Mouse (Mus musculus): ENCODE measurements at regions not wholly inside any gene's neighbourhood (a gene's known extent, or its start where the extent isn't known, plus 50 kb on each side); places are given as distances from the start of the nearest gene placed in this dataset.

- Histone ChIP-seq H3K4me1 (replicated peaks; ENCODE audit: control insufficient read depth, insufficient read depth, low read length) (no peaks in the 10 kb centered on the region), H3K27me3 (ENCODE audit: control insufficient read depth, insufficient read depth, low read depth, low read length) (no peaks in the 10 kb centered on the region), H3K9me3 (ENCODE audit: control insufficient read depth, low read length) (no peaks in the 10 kb centered on the region), H3K4me3 (ENCODE audit: low read length) (no peak overlapping the region), H3K4me2 (ENCODE audit: low read depth, low read length) (no peak overlapping the region), H3K36me3 (ENCODE audit: control insufficient read depth, insufficient read depth, low read length) (no peaks in the 10 kb centered on the region), H3K9ac (ENCODE audit: low read length) (no peak overlapping the region), H3K27ac (ENCODE audit: low read length) (no peak overlapping the region)
- no peak for ATAC-seq (ENCODE audit: low read depth)
- 74% methylated on average over 7 of the region's 7 CpGs for WGBS
Measured at GRCm38 (mm10) chr8:115626396-115627136, 81.0 kb downstream of the Maf start.

- WGBS: 89% methylated on average over 1 of the region's 1 CpGs
- no peaks in the 10 kb centered on the region for H3K9me3 ChIP-seq (ENCODE audit: control insufficient read depth, low read length)
- H3K27me3 ChIP-seq (ENCODE audit: control insufficient read depth, insufficient read depth, low read depth, low read length): no peaks in the 10 kb centered on the region
- no peak overlapping the region for H3K4me3 ChIP-seq (ENCODE audit: low read length)
- no peak overlapping the region for H3K4me2 ChIP-seq (ENCODE audit: low read depth, low read length)
- no peak for ATAC-seq (ENCODE audit: low read depth)
- no peaks in the 10 kb centered on the region for H3K36me3 ChIP-seq (ENCODE audit: control insufficient read depth, insufficient read depth, low read length)
- H3K4me1 ChIP-seq (replicated peaks; ENCODE audit: control insufficient read depth, insufficient read depth, low read length): no peaks in the 10 kb centered on the region
- H3K9ac ChIP-seq (ENCODE audit: low read length): no peak overlapping the region
- no peak overlapping the region for H3K27ac ChIP-seq (ENCODE audit: low read length)
Measured at GRCm38 (mm10) chr8:115625072-115625471, 82.5 kb downstream of the Maf start.

DNA sequence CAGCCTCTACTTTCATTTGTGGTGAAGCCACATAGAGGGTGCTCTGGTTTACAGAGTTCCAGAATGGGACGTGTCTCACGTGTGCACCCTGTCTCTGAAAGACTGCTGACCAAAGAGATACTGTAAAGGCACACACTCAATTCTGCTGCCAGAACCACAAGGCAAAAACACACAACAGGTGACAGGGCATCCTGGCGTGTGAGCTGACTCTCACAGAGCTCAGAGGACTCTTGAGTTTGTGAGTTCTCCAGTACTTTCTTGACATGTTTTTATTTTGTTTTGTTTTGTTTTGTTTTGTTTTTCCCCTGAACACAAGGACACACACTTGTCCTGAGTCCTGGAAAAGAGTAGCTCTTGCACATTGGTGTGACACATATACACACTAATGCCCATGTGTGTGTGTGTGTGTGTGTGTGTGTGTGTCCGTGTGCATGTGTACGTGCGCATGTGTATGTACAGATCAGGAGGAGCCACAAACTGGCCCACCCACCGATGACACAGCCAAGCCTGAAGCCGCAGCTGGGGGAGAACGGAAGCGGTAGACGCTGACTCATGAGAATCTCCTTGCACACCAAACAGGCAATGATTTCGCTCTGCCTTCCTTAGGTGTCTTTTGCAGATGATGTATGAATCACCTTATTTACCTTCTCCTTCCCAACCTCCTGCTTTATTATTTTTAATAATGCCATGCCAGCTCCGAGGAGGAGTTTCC is 89.4 kb downstream of the Maf start:
- H3K9me3 ChIP-seq (ENCODE audit: control insufficient read depth, low read length): no peaks in the 10 kb centered on the region
- H3K4me1 ChIP-seq (replicated peaks; ENCODE audit: control insufficient read depth, insufficient read depth, low read length): no peaks in the 10 kb centered on the region
- H3K36me3 ChIP-seq (ENCODE audit: control insufficient read depth, insufficient read depth, low read length): no peaks in the 10 kb centered on the region
- no peak for ATAC-seq (ENCODE audit: low read depth)
- 72% methylated on average over 13 of the region's 13 CpGs for WGBS
- H3K9ac ChIP-seq (ENCODE audit: low read length): no peak overlapping the region
- H3K27ac ChIP-seq (ENCODE audit: low read length): no peak overlapping the region
- H3K4me3 ChIP-seq (ENCODE audit: low read length): no peak overlapping the region
- H3K4me2 ChIP-seq (ENCODE audit: low read depth, low read length): no peak overlapping the region
- no peaks in the 10 kb centered on the region for H3K27me3 ChIP-seq (ENCODE audit: control insufficient read depth, insufficient read depth, low read depth, low read length)

DNA sequence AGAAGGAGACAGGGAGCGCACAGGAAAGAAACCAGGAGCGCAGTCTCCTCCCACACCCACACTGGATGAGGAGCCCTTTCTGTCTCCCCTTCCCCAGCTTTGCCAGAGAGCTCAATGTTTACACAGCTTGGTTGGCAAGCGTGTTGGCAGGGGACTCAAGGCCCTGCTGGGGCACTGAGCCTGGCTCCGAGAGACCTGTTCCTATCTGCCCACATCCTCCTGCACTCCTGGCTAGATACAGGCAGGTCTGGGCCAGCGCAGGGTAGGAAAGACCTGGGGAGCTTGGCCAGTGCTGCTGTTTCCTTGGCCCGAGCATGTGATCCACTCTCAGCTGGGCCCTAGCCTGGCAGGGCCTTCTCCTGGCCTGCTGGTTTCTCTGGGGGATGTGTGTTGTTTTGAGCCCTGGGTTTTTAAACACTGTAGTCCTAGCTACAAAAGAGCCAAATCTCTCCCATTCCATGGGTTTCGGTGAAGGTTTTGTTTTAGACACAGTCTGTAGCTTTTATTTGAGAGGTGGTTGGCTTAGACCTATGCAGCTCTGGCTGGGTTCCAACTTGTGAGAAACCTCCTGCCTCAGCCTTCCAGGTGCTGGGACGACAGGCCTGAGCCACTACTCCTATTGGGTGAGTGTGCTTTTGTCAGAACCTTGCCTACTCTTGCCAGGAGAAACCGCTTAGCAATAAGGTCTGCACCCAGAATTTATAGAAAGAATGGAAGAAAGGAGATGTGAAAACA is 90.6 kb downstream of the Maf start:
- Histone ChIP-seq H3K4me1 (replicated peaks; ENCODE audit: control insufficient read depth, insufficient read depth, low read length) (no peaks in the 10 kb centered on the region), H3K36me3 (ENCODE audit: control insufficient read depth, insufficient read depth, low read length) (no peaks in the 10 kb centered on the region), H3K9me3 (ENCODE audit: control insufficient read depth, low read length) (no peaks in the 10 kb centered on the region), H3K4me3 (ENCODE audit: low read length) (no peak overlapping the region), H3K27me3 (ENCODE audit: control insufficient read depth, insufficient read depth, low read depth, low read length) (no peaks in the 10 kb centered on the region), H3K9ac (ENCODE audit: low read length) (no peak overlapping the region), H3K4me2 (ENCODE audit: low read depth, low read length) (no peak overlapping the region), H3K27ac (ENCODE audit: low read length) (no peak overlapping the region)
- no peak for ATAC-seq (ENCODE audit: low read depth)
- 70% methylated on average over 9 of the region's 9 CpGs for WGBS

- no peak overlapping the region for H3K4me3 ChIP-seq (ENCODE audit: low read length)
- no peak overlapping the region for H3K4me2 ChIP-seq (ENCODE audit: low read depth, low read length)
- H3K27ac ChIP-seq (ENCODE audit: low read length): no peak overlapping the region
- no peaks in the 10 kb centered on the region for H3K27me3 ChIP-seq (ENCODE audit: control insufficient read depth, insufficient read depth, low read depth, low read length)
- H3K4me1 ChIP-seq (replicated peaks; ENCODE audit: control insufficient read depth, insufficient read depth, low read length): no peaks in the 10 kb centered on the region
- no peaks in the 10 kb centered on the region for H3K9me3 ChIP-seq (ENCODE audit: control insufficient read depth, low read length)
- 57% methylated on average over 5 of the region's 5 CpGs for WGBS
- 0 out of 2 replicates have a peak, but pooled peaks have one; percentile 17 for ATAC-seq (ENCODE audit: low read depth)
- no peaks in the 10 kb centered on the region for H3K36me3 ChIP-seq (ENCODE audit: control insufficient read depth, insufficient read depth, low read length)
- no peak overlapping the region for H3K9ac ChIP-seq (ENCODE audit: low read length)
Measured at GRCm38 (mm10) chr8:115613946-115614584, 93.5 kb downstream of the Maf start.

DNA sequence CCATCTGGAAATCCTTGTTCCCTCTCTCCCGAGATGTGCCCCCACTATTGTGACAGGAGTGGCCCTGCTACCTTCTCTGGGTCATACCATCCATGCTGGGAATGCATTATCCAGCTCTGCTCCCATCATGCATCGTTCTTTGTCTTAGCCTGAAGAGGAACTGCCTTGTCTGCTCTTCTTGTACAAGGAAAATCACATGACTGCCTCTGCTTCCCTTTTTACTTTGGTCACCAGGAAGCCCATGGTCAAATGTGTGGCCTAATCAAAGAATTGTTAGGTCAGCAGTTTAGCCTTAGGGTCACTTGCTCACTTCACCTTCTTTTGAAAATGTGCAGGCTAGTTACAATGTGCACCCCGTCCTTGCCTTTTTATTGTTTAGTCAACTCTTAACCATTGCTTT is 95.5 kb downstream of the Maf start:
- no peak overlapping the region for H3K4me2 ChIP-seq (ENCODE audit: low read depth, low read length)
- H3K27ac ChIP-seq (ENCODE audit: low read length): no peak overlapping the region
- no peaks in the 10 kb centered on the region for H3K27me3 ChIP-seq (ENCODE audit: control insufficient read depth, insufficient read depth, low read depth, low read length)
- no peak for ATAC-seq (ENCODE audit: low read depth)
- no peaks in the 10 kb centered on the region for H3K36me3 ChIP-seq (ENCODE audit: control insufficient read depth, insufficient read depth, low read length)
- H3K4me1 ChIP-seq (replicated peaks; ENCODE audit: control insufficient read depth, insufficient read depth, low read length): no peaks in the 10 kb centered on the region
- no peaks in the 10 kb centered on the region for H3K9me3 ChIP-seq (ENCODE audit: control insufficient read depth, low read length)
- no peak overlapping the region for H3K9ac ChIP-seq (ENCODE audit: low read length)
- H3K4me3 ChIP-seq (ENCODE audit: low read length): no peak overlapping the region
- WGBS: 80% methylated on average over 3 of the region's 3 CpGs

- no peak overlapping the region for H3K9ac ChIP-seq (ENCODE audit: low read length)
- peaks cover 3% of the 10 kb centered on the region; the same call in 1 of the 2 replicates for H3K4me1 ChIP-seq (replicated peaks; ENCODE audit: control insufficient read depth, insufficient read depth, low read length)
- 73% methylated on average over 6 of the region's 6 CpGs for WGBS
- H3K36me3 ChIP-seq (ENCODE audit: control insufficient read depth, insufficient read depth, low read length): no peaks in the 10 kb centered on the region
- no peak for ATAC-seq (ENCODE audit: low read depth)
- H3K4me3 ChIP-seq (ENCODE audit: low read length): no peak overlapping the region
- no peak overlapping the region for H3K27ac ChIP-seq (ENCODE audit: low read length)
- H3K9me3 ChIP-seq (ENCODE audit: control insufficient read depth, low read length): no peaks in the 10 kb centered on the region
- no peak overlapping the region for H3K4me2 ChIP-seq (ENCODE audit: low read depth, low read length)
- H3K27me3 ChIP-seq (ENCODE audit: control insufficient read depth, insufficient read depth, low read depth, low read length): no peaks in the 10 kb centered on the region
Measured at GRCm38 (mm10) chr8:115599771-115600170, 107.8 kb downstream of the Maf start.

GRCm38 (mm10) chr8:115597226-115597953 is 110.2 kb downstream of the Maf start:
- no peaks in the 10 kb centered on the region for H3K36me3 ChIP-seq (ENCODE audit: control insufficient read depth, insufficient read depth, low read length)

More at GRCm38 (mm10) chr8:115597226-115597953, 110.2 kb downstream of the Maf start:
- Histone ChIP-seq H3K9me3 (ENCODE audit: control insufficient read depth, low read length) (no peaks in the 10 kb centered on the region), H3K9ac (ENCODE audit: low read length) (no peak overlapping the region), H3K27ac (ENCODE audit: low read length) (no peak overlapping the region), H3K4me1 (replicated peaks; ENCODE audit: control insufficient read depth, insufficient read depth, low read length) (peaks cover 3% of the 10 kb centered on the region; the same call in 1 of the 2 replicates), H3K4me2 (ENCODE audit: low read depth, low read length) (no peak overlapping the region), H3K27me3 (ENCODE audit: control insufficient read depth, insufficient read depth, low read depth, low read length) (no peaks in the 10 kb centered on the region), H3K4me3 (ENCODE audit: low read length) (no peak overlapping the region)
- WGBS: 26% methylated on average over 10 of the region's 10 CpGs
- no peak for ATAC-seq (ENCODE audit: low read depth)
